ENCODE assay signal across 23 mouse cellular contexts in genomic region chr11:37446626-37447025, GRCm38 (mm10).
A peak's percentile ranks its signal among the peaks of the same experiment; 100 is the strongest.
DNase-seq lines count a peak whose midpoint lies in the region; ATAC-seq and TF ChIP-seq lines count a peak whose summit lies in the region.
"Had no signal": no experiment of that assay in that cellular context is flagged by ENCODE, and none has a peak within 500 bp of the region (broad histone marks: within the 10 kb centered on the region; RNA-seq: fewer than 3 reads in every experiment).

No protein-coding gene starts in this region.

- H3K9ac ChIP-seq in midbrain, embryonic 11.5 days (ENCODE audit: low read length): no peak overlapping the region
- no peak overlapping the region for H3K9ac ChIP-seq in midbrain, embryonic 15.5 days
- H3K9ac ChIP-seq: forebrain, embryonic 13.5 days; heart, embryonic 13.5 days; hindbrain, embryonic 15.5 days; intestine, embryonic 15.5 days had no signal

- no peak overlapping the region for H3K4me3 ChIP-seq in cerebellum, adult 2 months (replicated peaks; ENCODE audit: insufficient read depth, low read depth, low read length)
- H3K4me3 ChIP-seq in midbrain, embryonic 11.5 days (ENCODE audit: low read depth, low read length): no peak overlapping the region
- no peak overlapping the region for H3K4me3 ChIP-seq in midbrain, embryonic 15.5 days
- H3K4me3 ChIP-seq: forebrain, embryonic 10.5 days; forebrain, embryonic 13.5 days; heart, adult 2 months; heart, embryonic 10.5 days; heart, embryonic 13.5 days; hindbrain, embryonic 15.5 days; intestine, embryonic 15.5 days had no signal

- no peaks in the 10 kb centered on the region for H3K9me3 ChIP-seq in midbrain, embryonic 11.5 days (ENCODE audit: control insufficient read depth, low read length)
- no peaks in the 10 kb centered on the region for H3K9me3 ChIP-seq in midbrain, embryonic 15.5 days
- H3K9me3 ChIP-seq: forebrain, embryonic 10.5 days; forebrain, embryonic 13.5 days; heart, embryonic 10.5 days; heart, embryonic 13.5 days; hindbrain, embryonic 15.5 days; intestine, embryonic 15.5 days had no signal

- no peak for TF ChIP-seq CTCF in cerebellum, adult 2 months (IDR thresholded peaks at IDR 0.05; ENCODE audit: borderline replicate concordance, insufficient read depth, low read depth, low read length)

- H3K4me1 ChIP-seq in cerebellum, adult 2 months (ENCODE audit: control insufficient read depth, insufficient read depth, low read length): peaks cover 3% of the 10 kb centered on the region; the same call in 1 of the 2 replicates
- H3K4me1 ChIP-seq in midbrain, embryonic 11.5 days (ENCODE audit: control insufficient read depth, insufficient read depth, low read length): no peaks in the 10 kb centered on the region
- H3K4me1 ChIP-seq in midbrain, embryonic 15.5 days: no peaks in the 10 kb centered on the region
- H3K4me1 ChIP-seq: forebrain, embryonic 10.5 days; heart, embryonic 10.5 days; heart, embryonic 13.5 days; hindbrain, embryonic 15.5 days; intestine, embryonic 15.5 days had no signal

- H3K27ac ChIP-seq in cerebellum, adult 2 months (ENCODE audit: insufficient read depth, low read length): no peak overlapping the region
- no peak overlapping the region for H3K27ac ChIP-seq in midbrain, embryonic 11.5 days (ENCODE audit: low read depth, low read length)
- H3K27ac ChIP-seq in midbrain, embryonic 15.5 days: no peak overlapping the region
- H3K27ac ChIP-seq: forebrain, embryonic 10.5 days; forebrain, embryonic 13.5 days; heart, adult 2 months; heart, embryonic 10.5 days; heart, embryonic 13.5 days; hindbrain, embryonic 15.5 days; intestine, embryonic 15.5 days had no signal

- peak; percentile 10 to 73 for DNase-seq in cerebellum, adult 2 months
- no peak for DNase-seq in cerebellum, adult 8-10 months
- peak; percentile 66 to 71 for DNase-seq in cerebellum, postnatal 10 days
- DNase-seq in cerebellum, adult 11-12 months: no peak
- peak; percentile 14 for DNase-seq in midbrain, embryonic 11.5 days (ENCODE audit: low spot score, missing footprints)
- DNase-seq in adrenal gland, adult 2 months: no peak
- DNase-seq: adrenal gland, postnatal 10 days; adrenal gland, postnatal 36 days; gastrocnemius, postnatal 10 days; gastrocnemius, postnatal 36 days; heart, adult 2 months; heart, postnatal 14 days; heart, postnatal 4 days; kidney, adult 11 months had no signal

- no peak for ATAC-seq in midbrain, embryonic 11.5 days (ENCODE audit: low FRiP score)
- ATAC-seq in midbrain, embryonic 15.5 days (replicated peaks): no peak
- ATAC-seq: activated CD4-positive, CD25-positive, alpha-beta regulatory T cell, adult 4 months; forebrain, embryonic 13.5 days; forebrain, embryonic 16.5 days; intestine, embryonic 15.5 days had no signal

- no peaks in the 10 kb centered on the region for H3K36me3 ChIP-seq in midbrain, embryonic 11.5 days (ENCODE audit: control insufficient read depth, insufficient read depth, low read length)
- no peaks in the 10 kb centered on the region for H3K36me3 ChIP-seq in midbrain, embryonic 15.5 days (replicated peaks)
- H3K36me3 ChIP-seq: forebrain, embryonic 10.5 days; heart, embryonic 10.5 days; heart, embryonic 13.5 days; hindbrain, embryonic 15.5 days; intestine, embryonic 15.5 days had no signal

- TF ChIP-seq POLR2A in cerebellum, adult 2 months (IDR thresholded peaks at IDR 0.05; ENCODE audit: borderline replicate concordance, insufficient read depth, low read length): no peak

- WGBS in cerebellum, adult 2 months: 38% methylated on average over 1 of the region's 1 CpGs
- WGBS in midbrain, embryonic 11.5 days: 76% methylated on average over 1 of the region's 1 CpGs
- 95% methylated on average over 1 of the region's 1 CpGs for WGBS in midbrain, embryonic 15.5 days

- H3K4me2 ChIP-seq in midbrain, embryonic 11.5 days: no peak overlapping the region
- no peak overlapping the region for H3K4me2 ChIP-seq in midbrain, embryonic 15.5 days
- H3K4me2 ChIP-seq: forebrain, embryonic 13.5 days; heart, embryonic 13.5 days; hindbrain, embryonic 15.5 days; intestine, embryonic 15.5 days had no signal

- H3K27me3 ChIP-seq in cerebellum, adult 2 months (ENCODE audit: control insufficient read depth, insufficient read depth, low read length): no peaks in the 10 kb centered on the region
- no peaks in the 10 kb centered on the region for H3K27me3 ChIP-seq in midbrain, embryonic 11.5 days (ENCODE audit: control insufficient read depth, insufficient read depth, low read length)
- H3K27me3 ChIP-seq in midbrain, embryonic 15.5 days (replicated peaks): no peaks in the 10 kb centered on the region
- H3K27me3 ChIP-seq: forebrain, embryonic 13.5 days; heart, embryonic 13.5 days; hindbrain, embryonic 15.5 days; intestine, embryonic 15.5 days had no signal

Comparison
In these comparisons a context has a peak if more than half of its experiments do, and no peak if none do; other contexts are left out.
1. DNase-seq: peak in cerebellum, adult 2 months (2 of 2), cerebellum, postnatal 10 days (2 of 2) and midbrain, embryonic 11.5 days (single experiment); none in cerebellum, adult 8-10 months (single experiment), cerebellum, adult 11-12 months (single experiment) and adrenal gland, adult 2 months (single experiment).